Mouse (Mus musculus) heart, postnatal 0 days (tissue): ENCODE results near the gene Cyp27a1. TPM values are rescaled to one million over a fixed set of nuclear protein-coding genes. Genes with fewer than 3 reads are reported as not detected.

ENCODE experiments used
- ATAC-seq: fragments of 200-750 bp; cut with Nextera tagmentation; 2 replicates; pipeline ENCODE4 v1.8.0; 2017; ENCODE audit warnings: low read depth, moderate number of reproducible peaks, moderate library complexity; ENCODE audit not compliant: insufficient read depth
- DNase-seq: peaks from one replicate; pipeline ENCODE4 v3.0.0-alpha.2; 2016; ENCODE audit warnings: low spot score
- H3K27ac ChIP-seq: fragments of 300-500 bp; sonication (generic); 2 replicates; pipeline ENCODE4 v1.5.1; 2014; ENCODE audit warnings: low read depth, mild to moderate bottlenecking
- H3K27me3 ChIP-seq: fragments of 300-500 bp; sonication (generic); 2 replicates; pipeline ENCODE4 v1.6.1; 2014; ENCODE audit warnings: low read length, mixed read lengths; ENCODE audit not compliant: control insufficient read depth, insufficient read depth
- H3K36me3 ChIP-seq: fragments of 300-500 bp; sonication (generic); replicated peaks from 2 replicates; pipeline ENCODE4 v1.6.1; 2014; ENCODE audit warnings: low read length, mixed read lengths; ENCODE audit not compliant: control insufficient read depth, insufficient read depth
- H3K4me1 ChIP-seq: fragments of 300-500 bp; sonication (generic); 2 replicates; pipeline ENCODE4 v1.6.1; 2014; ENCODE audit warnings: antibody characterized with exemption; ENCODE audit not compliant: control insufficient read depth, insufficient read depth
- H3K4me2 ChIP-seq: fragments of 300-500 bp; sonication (generic); 2 replicates; pipeline ENCODE4 v1.6.1; 2014; ENCODE audit warnings: low read depth, mild to moderate bottlenecking, low read length, moderate library complexity
- H3K4me3 ChIP-seq: fragments of 300-500 bp; sonication (generic); 2 replicates; pipeline ENCODE4 v1.5.1; 2014; ENCODE audit warnings: low read depth, low read length
- H3K9ac ChIP-seq: fragments of 300-500 bp; sonication (generic); replicated peaks from 2 replicates; pipeline ENCODE4 v1.6.1; 2014; ENCODE audit warnings: low read depth, low read length, mixed read lengths
- H3K9me3 ChIP-seq: fragments of 300-500 bp; sonication (generic); replicated peaks from 2 replicates; pipeline ENCODE4 v1.6.1; 2016; ENCODE audit warnings: low read length; ENCODE audit not compliant: control insufficient read depth
- CTCF ChIP-seq: IDR thresholded peaks from 2 replicates; pipeline ENCODE4 v1.5.1; 2016; ENCODE audit warnings: antibody characterized with exemption, control low read depth, low read depth
- EP300 ChIP-seq: IDR thresholded peaks from 2 replicates; pipeline ENCODE4 v1.6.1; 2016; ENCODE audit warnings: antibody characterized with exemption, low read depth
- WGBS: fragments of 180-500 bp; shearing (Covaris S2); extraction: QIAGEN DNeasy Blood & Tissue Kit; methylation state at CpG from one replicate; pipeline ENCODE4 v1.1.7; 2014; 5-methylcytosine and 5-hydroxymethylcytosine counted together
- polyA plus RNA-seq: library from polyadenylated mRNA; unstranded; fragments of >200 nt; fragmentation: Nextera tagmentation; extraction: Ambion mirVana; gene quantifications from 2 replicates; pipeline ENCODE4 v1.2.1, GENCODE M21; 2015
- total RNA-seq: library from RNA; depleted of rRNA; stranded (reverse); fragments of >200 nt; gene quantifications from 2 replicates; pipeline ENCODE4 v1.2.3, GENCODE M21; 2014; ENCODE audit warnings: low replicate concordance

Gene Cyp27a1
- total and polyA plus RNA-seq, 2 experiments from 2014 or later, result 11.9 to 13.5 TPM

- TF ChIP-seq CTCF (no peak), EP300 (no peak)
- WGBS, result 71% methylated on average over 8 of the region's 8 CpGs
- Histone ChIP-seq H3K4me1 (no peaks in the 10 kb centered on the region), H3K27ac (no peak overlapping the region), H3K27me3 (no peaks in the 10 kb centered on the region), H3K4me2 (no peak overlapping the region), H3K36me3 (no peaks in the 10 kb centered on the region), H3K9ac (no peak overlapping the region), H3K4me3 (no peak overlapping the region), H3K9me3 (no peaks in the 10 kb centered on the region)
- no peak for ATAC-seq
- no peak for DNase-seq
These were observed 15.1 kb downstream of the Cyp27a1 start for GRCm38 (mm10) chr1:74728446-74728845.

DNA sequence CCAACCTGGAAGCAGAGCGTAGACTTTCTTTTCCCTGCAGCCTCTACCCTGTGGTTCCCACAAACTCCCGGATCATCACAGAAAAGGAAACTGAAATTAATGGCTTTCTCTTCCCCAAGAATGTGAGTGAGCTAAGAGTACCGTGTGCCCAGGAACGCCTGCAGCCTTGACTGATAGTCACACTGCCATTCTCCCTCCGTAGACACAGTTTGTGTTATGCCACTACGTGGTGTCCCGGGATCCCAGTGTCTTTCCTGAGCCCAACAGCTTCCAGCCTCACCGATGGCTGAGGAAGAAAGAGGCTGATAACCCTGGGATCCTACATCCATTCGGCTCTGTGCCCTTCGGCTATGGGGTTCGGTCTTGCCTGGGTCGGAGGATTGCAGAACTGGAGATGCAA is 23.6 kb downstream of the Cyp27a1 start:
- no peaks in the 10 kb centered on the region for H3K9me3 ChIP-seq
- WGBS, result 84% methylated on average over 12 of the region's 12 CpGs
- no peak for ATAC-seq

GRCm38 (mm10) chr1:74737500-74737899 is 24.1 kb downstream of the Cyp27a1 start:
- TF ChIP-seq CTCF (no peak), EP300 (no peak)
- 57% methylated on average over 7 of the region's 7 CpGs for WGBS

More for the DNA sequence above, 23.6 kb downstream of the Cyp27a1 start:
- H3K9ac ChIP-seq, result no peak overlapping the region
- H3K4me3 ChIP-seq, result no peak overlapping the region
- no peak for DNase-seq
- no peak overlapping the region for H3K4me2 ChIP-seq
- H3K4me1 ChIP-seq, result no peaks in the 10 kb centered on the region
- H3K27me3 ChIP-seq, result no peaks in the 10 kb centered on the region
- TF ChIP-seq CTCF (no peak), EP300 (no peak)
- no peak overlapping the region for H3K27ac ChIP-seq
- no peaks in the 10 kb centered on the region for H3K36me3 ChIP-seq

DNA sequence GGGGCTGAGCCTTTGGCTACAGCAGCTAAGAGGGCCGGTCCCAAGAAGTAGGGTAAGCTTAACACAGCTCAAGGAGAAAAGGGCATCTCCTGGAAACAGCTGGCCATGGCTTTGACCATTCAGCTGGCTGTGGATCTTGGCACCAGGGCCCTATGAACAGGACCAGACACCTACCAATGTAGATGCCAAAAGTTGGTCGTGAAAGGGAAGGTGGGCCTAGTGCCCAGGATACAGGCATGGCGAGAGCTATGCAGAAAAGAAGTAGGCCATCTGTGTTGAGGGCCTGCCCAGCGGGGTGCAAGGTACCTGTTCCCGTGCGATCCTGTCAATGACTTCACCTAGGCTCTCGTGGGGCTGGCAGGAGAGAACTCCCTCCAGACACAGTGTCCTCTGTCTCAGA is 27.5 kb downstream of the Cyp27a1 start:
- no peak overlapping the region for H3K4me2 ChIP-seq
- H3K36me3 ChIP-seq, result no peaks in the 10 kb centered on the region
- 74% methylated on average over 7 of the region's 7 CpGs for WGBS
- TF ChIP-seq CTCF, result no peak
- no peak for TF ChIP-seq EP300
- DNase-seq (no peak), ATAC-seq (no peak)
- H3K27ac ChIP-seq, result no peak overlapping the region
- H3K4me3 ChIP-seq, result no peak overlapping the region
- H3K27me3 ChIP-seq, result no peaks in the 10 kb centered on the region
- no peaks in the 10 kb centered on the region for H3K4me1 ChIP-seq
- H3K9me3 ChIP-seq, result no peaks in the 10 kb centered on the region
- H3K9ac ChIP-seq, result no peak overlapping the region

More at GRCm38 (mm10) chr1:74737500-74737899, 24.1 kb downstream of the Cyp27a1 start:
- no peak overlapping the region for H3K27ac ChIP-seq
- no peaks in the 10 kb centered on the region for H3K36me3 ChIP-seq
- H3K27me3 ChIP-seq, result no peaks in the 10 kb centered on the region
- H3K9me3 ChIP-seq, result no peaks in the 10 kb centered on the region
- H3K4me1 ChIP-seq, result no peaks in the 10 kb centered on the region
- H3K9ac ChIP-seq, result no peak overlapping the region
- peak; percentile 24; the same call in 1 of the 2 replicates for ATAC-seq
- no peak overlapping the region for H3K4me3 ChIP-seq
- no peak overlapping the region for H3K4me2 ChIP-seq
- no peak for DNase-seq

- no peak overlapping the region for H3K9ac ChIP-seq
- no peaks in the 10 kb centered on the region; the same call in 1 of the 2 replicates for H3K4me1 ChIP-seq
- WGBS, result 66% methylated on average over 5 of the region's 5 CpGs
- H3K4me3 ChIP-seq, result no peak overlapping the region
- no peaks in the 10 kb centered on the region for H3K9me3 ChIP-seq
- H3K27me3 ChIP-seq, result no peaks in the 10 kb centered on the region
- H3K4me2 ChIP-seq, result no peak overlapping the region
- no peak for TF ChIP-seq CTCF
- TF ChIP-seq EP300, result no peak
- DNase-seq (no peak), ATAC-seq (no peak)
- no peak overlapping the region for H3K27ac ChIP-seq
- no peaks in the 10 kb centered on the region for H3K36me3 ChIP-seq
These were observed 34.0 kb downstream of the Cyp27a1 start for GRCm38 (mm10) chr1:74747335-74747734.

DNA sequence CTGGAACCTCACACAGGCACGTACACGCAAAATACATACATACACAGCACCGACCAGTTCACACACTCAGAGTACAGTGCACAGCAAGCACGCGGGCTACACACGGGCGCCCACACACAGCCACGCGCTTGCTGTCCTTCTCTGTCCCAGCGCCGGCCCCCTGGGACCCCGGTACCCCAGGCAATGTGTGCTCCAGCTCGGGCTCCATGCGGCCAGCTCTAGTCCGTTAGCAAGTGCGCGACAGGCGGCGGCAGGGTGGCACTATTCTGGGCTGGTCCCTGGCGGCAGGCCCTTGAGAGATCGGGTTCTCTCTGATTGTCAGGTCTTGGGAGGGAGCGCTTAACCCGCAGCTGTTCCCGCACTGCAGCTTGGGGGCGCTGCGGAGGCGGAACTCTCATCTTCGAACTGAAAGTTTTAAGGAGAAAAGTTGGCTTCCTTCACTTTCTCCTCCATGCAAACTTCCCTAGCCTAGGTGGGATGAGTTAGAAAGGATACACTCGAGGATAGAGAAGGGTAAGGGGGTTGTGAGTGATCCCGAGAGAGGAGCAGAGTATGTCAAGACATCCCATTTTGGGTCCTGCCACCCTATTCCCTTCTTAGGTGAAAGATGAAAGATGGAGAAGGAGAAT is 35.4 kb downstream of the Cyp27a1 start, which contains the start of gene Prkag3:
Gene Prkag3, minus strand, starts transcription at position 579 of the 629 bp plus-strand sequence.
- Histone ChIP-seq H3K4me3 (peak within 1 kb of the TSS; percentile 36), H3K27ac (peak within 1 kb of the TSS; percentile 81), H3K4me2 (peak within 1 kb of the TSS; percentile 55), H3K9me3 (no peaks in the 10 kb centered on the region), H3K27me3 (no peaks in the 10 kb centered on the region), H3K9ac (peak within 1 kb of the TSS; percentile 38), H3K36me3 (no peaks in the 10 kb centered on the region), H3K4me1 (no peaks in the 10 kb centered on the region; the same call in 1 of the 2 replicates)
- TF ChIP-seq EP300, result no peak
- TF ChIP-seq CTCF, result peak; percentile 60
- 8% methylated on average over 30 of the region's 30 CpGs for WGBS
- ATAC-seq, result peak; percentile 86
- DNase-seq, result peak; percentile 82
